Comparison of ENCODE assay signal across 20 mouse cellular contexts in genomic region chr16:45720022-45720630, GRCm38 (mm10). TPM values are rescaled to one million over a fixed set of nuclear protein-coding genes. Genes with fewer than 3 reads are reported as not detected.
DNase-seq lines count a peak whose midpoint lies in the region; ATAC-seq lines count a peak whose summit lies in the region.
"Had no signal": no experiment of that assay in that cellular context is flagged by ENCODE, and none has a peak within 500 bp of the region (broad histone marks: within the 10 kb centered on the region; RNA-seq: fewer than 3 reads in every experiment).

No protein-coding gene starts in this region.

- no peak overlapping the region for H3K27ac ChIP-seq in forebrain, embryonic 14.5 days (ENCODE audit: low read depth, low read length)
- H3K27ac ChIP-seq in forebrain, embryonic 15.5 days (replicated peaks) = no peak overlapping the region
- H3K27ac ChIP-seq in midbrain, embryonic 13.5 days = no peak overlapping the region
- H3K27ac ChIP-seq in midbrain, embryonic 16.5 days (ENCODE audit: low read length) = no peak overlapping the region
- H3K27ac ChIP-seq: embryonic facial prominence, embryonic 12.5 days; limb, embryonic 10.5 days; midbrain, embryonic 10.5 days had no signal

- H3K4me2 ChIP-seq in forebrain, embryonic 14.5 days (ENCODE audit: low read length) = 0 out of 2 replicates have a peak overlapping the region, but pooled peaks have one; percentile 18
- H3K4me2 ChIP-seq in forebrain, embryonic 15.5 days (replicated peaks) = no peak overlapping the region
- H3K4me2 ChIP-seq in midbrain, embryonic 13.5 days (replicated peaks) = peak overlapping the region; percentile 64
- H3K4me2 ChIP-seq in midbrain, embryonic 16.5 days (ENCODE audit: low read length) = no peak overlapping the region
- H3K4me2 ChIP-seq: embryonic facial prominence, embryonic 12.5 days; liver, embryonic 11.5 days; lung, embryonic 14.5 days had no signal

- H3K9ac ChIP-seq in forebrain, embryonic 14.5 days (ENCODE audit: low read length) = no peak overlapping the region
- no peak overlapping the region for H3K9ac ChIP-seq in forebrain, embryonic 15.5 days (replicated peaks)
- peak overlapping the region; percentile 16; the same call in 1 of the 2 replicates for H3K9ac ChIP-seq in midbrain, embryonic 13.5 days (replicated peaks)
- H3K9ac ChIP-seq in midbrain, embryonic 16.5 days (ENCODE audit: low read depth, low read length) = no peak overlapping the region
- H3K9ac ChIP-seq: embryonic facial prominence, embryonic 12.5 days; lung, embryonic 14.5 days had no signal

- no peaks in the 10 kb centered on the region for H3K9me3 ChIP-seq in forebrain, embryonic 14.5 days (replicated peaks; ENCODE audit: control insufficient read depth, low read length)
- no peaks in the 10 kb centered on the region for H3K9me3 ChIP-seq in forebrain, embryonic 15.5 days
- H3K9me3 ChIP-seq in midbrain, embryonic 13.5 days = no peaks in the 10 kb centered on the region
- H3K9me3 ChIP-seq in midbrain, embryonic 16.5 days (replicated peaks; ENCODE audit: control insufficient read depth, low read length, poor library complexity, severe bottlenecking) = no peaks in the 10 kb centered on the region; the same call in 1 of the 2 replicates
- H3K9me3 ChIP-seq: embryonic facial prominence, embryonic 12.5 days; limb, embryonic 10.5 days; midbrain, embryonic 10.5 days had no signal

- H3K4me1 ChIP-seq in forebrain, embryonic 14.5 days (ENCODE audit: control insufficient read depth, insufficient read depth, low read length) = peaks cover 22% of the 10 kb centered on the region; the same call in 1 of the 2 replicates
- peaks cover 39% of the 10 kb centered on the region for H3K4me1 ChIP-seq in forebrain, embryonic 15.5 days
- H3K4me1 ChIP-seq in midbrain, embryonic 13.5 days (replicated peaks) = peaks cover 44% of the 10 kb centered on the region
- H3K4me1 ChIP-seq in midbrain, embryonic 16.5 days (ENCODE audit: control insufficient read depth, insufficient read depth, low read length) = peaks cover 31% of the 10 kb centered on the region

- no peak overlapping the region for H3K4me3 ChIP-seq in forebrain, embryonic 14.5 days (ENCODE audit: low read depth, low read length)
- H3K4me3 ChIP-seq in forebrain, embryonic 15.5 days = no peak overlapping the region
- peak overlapping the region; percentile 62; the same call in 1 of the 2 replicates for H3K4me3 ChIP-seq in midbrain, embryonic 13.5 days (replicated peaks)
- no peak overlapping the region for H3K4me3 ChIP-seq in midbrain, embryonic 16.5 days (ENCODE audit: low read depth, low read length)
- H3K4me3 ChIP-seq: embryonic facial prominence, embryonic 12.5 days; limb, embryonic 10.5 days had no signal

- DNase-seq in forebrain, embryonic 14.5 days (ENCODE audit: low spot score) = no peak
- DNase-seq in cerebellum, postnatal 10 days = peak; percentile 70 to 75
- no peak for DNase-seq in spleen, postnatal 36 days (ENCODE audit: low spot score in 2 of 2)
- no peak for DNase-seq in right cerebral cortex, postnatal 4 days
- DNase-seq: gastrocnemius, postnatal 14 days; heart, postnatal 10 days; kidney, adult 9 months; layer of hippocampus, postnatal 36 days; lung, embryonic 14.5 days; lung, postnatal 4 days; right cerebral cortex, postnatal 25 days; thymus, postnatal 36 days had no signal

- no peak for ATAC-seq in forebrain, embryonic 14.5 days
- ATAC-seq in forebrain, embryonic 15.5 days (replicated peaks) = no peak
- ATAC-seq in midbrain, embryonic 13.5 days = no peak
- ATAC-seq in midbrain, embryonic 16.5 days = no peak

- 85% methylated on average over 10 of the region's 10 CpGs for WGBS in forebrain, embryonic 14.5 days
- WGBS in forebrain, embryonic 15.5 days = 88% methylated on average over 10 of the region's 10 CpGs
- WGBS in midbrain, embryonic 13.5 days = 93% methylated on average over 10 of the region's 10 CpGs
- 92% methylated on average over 10 of the region's 10 CpGs for WGBS in midbrain, embryonic 16.5 days

- H3K27me3 ChIP-seq in forebrain, embryonic 14.5 days (replicated peaks; ENCODE audit: control insufficient read depth, insufficient read depth, low read length) = no peaks in the 10 kb centered on the region
- no peaks in the 10 kb centered on the region for H3K27me3 ChIP-seq in forebrain, embryonic 15.5 days
- H3K27me3 ChIP-seq in midbrain, embryonic 13.5 days = no peaks in the 10 kb centered on the region
- no peaks in the 10 kb centered on the region for H3K27me3 ChIP-seq in midbrain, embryonic 16.5 days (ENCODE audit: control insufficient read depth, insufficient read depth, low read depth, low read length)
- H3K27me3 ChIP-seq: CH12.LX; embryonic facial prominence, embryonic 12.5 days had no signal

- peaks cover 59% of the 10 kb centered on the region for H3K36me3 ChIP-seq in forebrain, embryonic 14.5 days (ENCODE audit: control insufficient read depth, insufficient read depth, low read length)
- peaks cover 58% of the 10 kb centered on the region for H3K36me3 ChIP-seq in forebrain, embryonic 15.5 days
- peaks cover 64% of the 10 kb centered on the region for H3K36me3 ChIP-seq in midbrain, embryonic 13.5 days
- H3K36me3 ChIP-seq in midbrain, embryonic 16.5 days (ENCODE audit: control insufficient read depth, insufficient read depth, low read length) = peaks cover 35% of the 10 kb centered on the region

RNA-seq across cellular contexts. Expression of gene Tagln3, which starts 4.3 kb away (rescaled TPM):
- 538 and 598 TPM in 2 replicates for polyA plus RNA-seq in forebrain, embryonic 14.5 days (2014; fragmentation: Nextera tagmentation; extraction: Ambion mirVana)
- polyA plus RNA-seq in forebrain, embryonic 15.5 days (2015; fragmentation: Nextera tagmentation; extraction: Ambion mirVana) = 490 and 501 TPM in 2 replicates
- polyA plus RNA-seq in midbrain, embryonic 13.5 days (2015; fragmentation: Nextera tagmentation; extraction: Ambion mirVana) = 569 and 571 TPM in 2 replicates
- 337 and 369 TPM in 2 replicates for polyA plus RNA-seq in midbrain, embryonic 16.5 days (2015; fragmentation: Nextera tagmentation; extraction: Ambion mirVana)

RNA-seq across cellular contexts. Expression of gene Abhd10, which starts 22.6 kb away (rescaled TPM):
- polyA plus RNA-seq in forebrain, embryonic 14.5 days (2014; fragmentation: Nextera tagmentation; extraction: Ambion mirVana) = 38.4 and 41.2 TPM in 2 replicates
- 39.8 and 43.3 TPM in 2 replicates for polyA plus RNA-seq in forebrain, embryonic 15.5 days (2015; fragmentation: Nextera tagmentation; extraction: Ambion mirVana)
- 52.6 and 58.8 TPM in 2 replicates for polyA plus RNA-seq in midbrain, embryonic 13.5 days (2015; fragmentation: Nextera tagmentation; extraction: Ambion mirVana)
- polyA plus RNA-seq in midbrain, embryonic 16.5 days (2015; fragmentation: Nextera tagmentation; extraction: Ambion mirVana) = 42.3 and 42.6 TPM in 2 replicates

RNA-seq across cellular contexts. Expression of gene Tmprss7, which starts 26.7 kb away (rescaled TPM):
- 0.41 and 0.73 TPM in 2 replicates for polyA plus RNA-seq in forebrain, embryonic 14.5 days (2014; fragmentation: Nextera tagmentation; extraction: Ambion mirVana)
- polyA plus RNA-seq in forebrain, embryonic 15.5 days (2015; fragmentation: Nextera tagmentation; extraction: Ambion mirVana) = 0.39 and 0.65 TPM in 2 replicates
- polyA plus RNA-seq in midbrain, embryonic 13.5 days (2015; fragmentation: Nextera tagmentation; extraction: Ambion mirVana) = 0.32 and 0.63 TPM in 2 replicates
- polyA plus RNA-seq in midbrain, embryonic 16.5 days (2015; fragmentation: Nextera tagmentation; extraction: Ambion mirVana) = 0.75 and 0.93 TPM in 2 replicates

Comparison
In these comparisons a context has a peak if more than half of its experiments do, and no peak if none do; other contexts are left out.
1. H3K4me2 ChIP-seq: peak in forebrain, embryonic 14.5 days (single experiment) and midbrain, embryonic 13.5 days (single experiment); none in forebrain, embryonic 15.5 days (single experiment) and midbrain, embryonic 16.5 days (single experiment).
2. DNase-seq: peak in cerebellum, postnatal 10 days (2 of 2); none in forebrain, embryonic 14.5 days (single experiment), spleen, postnatal 36 days (0 of 2) and right cerebral cortex, postnatal 4 days (single experiment).